Mouse (Mus musculus): ENCODE measurements around the gene Stxbp4. TPM values are rescaled to one million over a fixed set of nuclear protein-coding genes. Genes with fewer than 3 reads are reported as not detected.

Gene Stxbp4
- polyA plus RNA-seq, 1 experiment from 2014 or later: 18.8 TPM

GRCm38 (mm10) chr11:90623477-90623876, 14.4 kb downstream of the Stxbp4 start:
- H3K36me3 ChIP-seq (replicated peaks; ENCODE audit: control insufficient read depth, insufficient read depth): peaks cover 7% of the 10 kb centered on the region
- no peaks in the 10 kb centered on the region for H3K9me3 ChIP-seq (ENCODE audit: control insufficient read depth, low read length)
- DNase-seq (ENCODE audit: low spot score): peak; percentile 72
- H3K27ac ChIP-seq: no peak overlapping the region
- H3K9ac ChIP-seq: no peak overlapping the region
- 0 out of 2 replicates have a peak, but pooled peaks cover 5% of the 10 kb centered on the region for H3K4me1 ChIP-seq (replicated peaks; ENCODE audit: control insufficient read depth, insufficient read depth, low read length)
- H3K27me3 ChIP-seq (ENCODE audit: control insufficient read depth, insufficient read depth, low read length): no peaks in the 10 kb centered on the region
- no peak overlapping the region for H3K4me2 ChIP-seq (replicated peaks)
- ATAC-seq (ENCODE audit: low FRiP score): no peak
- WGBS: 61% methylated on average over 6 of the region's 6 CpGs
- H3K4me3 ChIP-seq (replicated peaks; ENCODE audit: low read length): no peak overlapping the region

GRCm38 (mm10) chr11:90622500-90622899, 15.4 kb downstream of the Stxbp4 start:
- Histone ChIP-seq H3K9me3 (ENCODE audit: control insufficient read depth, low read length) (no peaks in the 10 kb centered on the region), H3K27me3 (ENCODE audit: control insufficient read depth, insufficient read depth, low read length) (no peaks in the 10 kb centered on the region), H3K9ac (no peak overlapping the region), H3K4me3 (replicated peaks; ENCODE audit: low read length) (no peak overlapping the region), H3K36me3 (replicated peaks; ENCODE audit: control insufficient read depth, insufficient read depth) (peaks cover 14% of the 10 kb centered on the region), H3K27ac (no peak overlapping the region), H3K4me1 (replicated peaks; ENCODE audit: control insufficient read depth, insufficient read depth, low read length) (0 out of 2 replicates have a peak, but pooled peaks cover 5% of the 10 kb centered on the region), H3K4me2 (replicated peaks) (no peak overlapping the region)
- no peak for DNase-seq (ENCODE audit: low spot score)
- 90% methylated on average over 7 of the region's 7 CpGs for WGBS
- peak; percentile 8; the same call in 1 of the 2 replicates for ATAC-seq (ENCODE audit: low FRiP score)

- 76% methylated on average over 12 of the region's 12 CpGs for WGBS
- H3K9ac ChIP-seq: no peak overlapping the region
- no peaks in the 10 kb centered on the region for H3K9me3 ChIP-seq (ENCODE audit: control insufficient read depth, low read length)
- no peak overlapping the region for H3K27ac ChIP-seq
- no peak for DNase-seq (ENCODE audit: low spot score)
- H3K36me3 ChIP-seq (replicated peaks; ENCODE audit: control insufficient read depth, insufficient read depth): peaks cover 14% of the 10 kb centered on the region
- no peak overlapping the region for H3K4me2 ChIP-seq (replicated peaks)
- H3K4me1 ChIP-seq (replicated peaks; ENCODE audit: control insufficient read depth, insufficient read depth, low read length): 0 out of 2 replicates have a peak, but pooled peaks cover 5% of the 10 kb centered on the region
- H3K4me3 ChIP-seq (replicated peaks; ENCODE audit: low read length): no peak overlapping the region
- ATAC-seq (ENCODE audit: low FRiP score): peak; percentile 43; the same call in 1 of the 2 replicates
- no peaks in the 10 kb centered on the region for H3K27me3 ChIP-seq (ENCODE audit: control insufficient read depth, insufficient read depth, low read length)
Observed at GRCm38 (mm10) chr11:90622044-90622443, 15.8 kb downstream of the Stxbp4 start.

GRCm38 (mm10) chr11:90616431-90616830, 21.5 kb downstream of the Stxbp4 start:
- ATAC-seq (ENCODE audit: low FRiP score): no peak
- peak; percentile 72 for DNase-seq (ENCODE audit: low spot score)
- H3K27me3 ChIP-seq (ENCODE audit: control insufficient read depth, insufficient read depth, low read length): no peaks in the 10 kb centered on the region
- H3K4me1 ChIP-seq (replicated peaks; ENCODE audit: control insufficient read depth, insufficient read depth, low read length): no peaks in the 10 kb centered on the region
- H3K9ac ChIP-seq: no peak overlapping the region
- H3K9me3 ChIP-seq (ENCODE audit: control insufficient read depth, low read length): no peaks in the 10 kb centered on the region
- peaks cover 14% of the 10 kb centered on the region for H3K36me3 ChIP-seq (replicated peaks; ENCODE audit: control insufficient read depth, insufficient read depth)
- H3K4me2 ChIP-seq (replicated peaks): no peak overlapping the region
- H3K4me3 ChIP-seq (replicated peaks; ENCODE audit: low read length): no peak overlapping the region
- no peak overlapping the region for H3K27ac ChIP-seq

- Histone ChIP-seq H3K4me1 (replicated peaks; ENCODE audit: control insufficient read depth, insufficient read depth, low read length) (no peaks in the 10 kb centered on the region), H3K4me2 (replicated peaks) (no peak overlapping the region), H3K27me3 (ENCODE audit: control insufficient read depth, insufficient read depth, low read length) (no peaks in the 10 kb centered on the region), H3K9ac (no peak overlapping the region), H3K36me3 (replicated peaks; ENCODE audit: control insufficient read depth, insufficient read depth) (0 out of 2 replicates have a peak, but pooled peaks cover 10% of the 10 kb centered on the region), H3K9me3 (ENCODE audit: control insufficient read depth, low read length) (no peaks in the 10 kb centered on the region), H3K4me3 (replicated peaks; ENCODE audit: low read length) (no peak overlapping the region), H3K27ac (no peak overlapping the region)
- 93% methylated on average over 6 of the region's 6 CpGs for WGBS
- ATAC-seq (ENCODE audit: low FRiP score) (no peak), DNase-seq (ENCODE audit: low spot score) (no peak)
Observed at GRCm38 (mm10) chr11:90614743-90615142, 23.1 kb downstream of the Stxbp4 start.

- no peak overlapping the region for H3K4me2 ChIP-seq (replicated peaks)
- ATAC-seq (ENCODE audit: low FRiP score) (no peak), DNase-seq (ENCODE audit: low spot score) (no peak)
- peaks cover 4% of the 10 kb centered on the region; the same call in 1 of the 2 replicates for H3K36me3 ChIP-seq (replicated peaks; ENCODE audit: control insufficient read depth, insufficient read depth)
- no peaks in the 10 kb centered on the region for H3K27me3 ChIP-seq (ENCODE audit: control insufficient read depth, insufficient read depth, low read length)
- H3K4me1 ChIP-seq (replicated peaks; ENCODE audit: control insufficient read depth, insufficient read depth, low read length): no peaks in the 10 kb centered on the region
- no peak overlapping the region for H3K27ac ChIP-seq
- H3K4me3 ChIP-seq (replicated peaks; ENCODE audit: low read length): no peak overlapping the region
- no peak overlapping the region for H3K9ac ChIP-seq
- no peaks in the 10 kb centered on the region for H3K9me3 ChIP-seq (ENCODE audit: control insufficient read depth, low read length)
Observed at GRCm38 (mm10) chr11:90612118-90612517, 25.8 kb downstream of the Stxbp4 start.

- no peak overlapping the region for H3K27ac ChIP-seq
- no peaks in the 10 kb centered on the region for H3K27me3 ChIP-seq (ENCODE audit: control insufficient read depth, insufficient read depth, low read length)
- no peak overlapping the region for H3K4me3 ChIP-seq (replicated peaks; ENCODE audit: low read length)
- no peaks in the 10 kb centered on the region for H3K9me3 ChIP-seq (ENCODE audit: control insufficient read depth, low read length)
- ATAC-seq (ENCODE audit: low FRiP score) (no peak), DNase-seq (ENCODE audit: low spot score) (no peak)
- H3K36me3 ChIP-seq (replicated peaks; ENCODE audit: control insufficient read depth, insufficient read depth): peaks cover 35% of the 10 kb centered on the region
- no peaks in the 10 kb centered on the region for H3K4me1 ChIP-seq (replicated peaks; ENCODE audit: control insufficient read depth, insufficient read depth, low read length)
- 94% methylated on average over 2 of the region's 2 CpGs for WGBS
- no peak overlapping the region for H3K4me2 ChIP-seq (replicated peaks)
- H3K9ac ChIP-seq: no peak overlapping the region
Observed at GRCm38 (mm10) chr11:90603066-90603465, 34.8 kb downstream of the Stxbp4 start.

GRCm38 (mm10) chr11:90595826-90596225, 42.1 kb downstream of the Stxbp4 start:
- Histone ChIP-seq H3K27me3 (ENCODE audit: control insufficient read depth, insufficient read depth, low read length) (no peaks in the 10 kb centered on the region), H3K9ac (no peak overlapping the region), H3K36me3 (replicated peaks; ENCODE audit: control insufficient read depth, insufficient read depth) (peaks cover 27% of the 10 kb centered on the region), H3K4me3 (replicated peaks; ENCODE audit: low read length) (no peak overlapping the region), H3K4me1 (replicated peaks; ENCODE audit: control insufficient read depth, insufficient read depth, low read length) (no peaks in the 10 kb centered on the region), H3K4me2 (replicated peaks) (no peak overlapping the region), H3K27ac (no peak overlapping the region), H3K9me3 (ENCODE audit: control insufficient read depth, low read length) (0 out of 2 replicates have a peak, but pooled peaks cover 5% of the 10 kb centered on the region)
- DNase-seq (ENCODE audit: low spot score): no peak
- WGBS: 83% methylated on average over 1 of the region's 1 CpGs
- ATAC-seq (ENCODE audit: low FRiP score): no peak

- DNase-seq (ENCODE audit: low spot score) (no peak), ATAC-seq (ENCODE audit: low FRiP score) (no peak)
- no peak overlapping the region for H3K9ac ChIP-seq
- H3K4me2 ChIP-seq (replicated peaks): no peak overlapping the region
- H3K9me3 ChIP-seq (ENCODE audit: control insufficient read depth, low read length): 0 out of 2 replicates have a peak, but pooled peaks cover 5% of the 10 kb centered on the region
- WGBS: 80% methylated on average over 1 of the region's 1 CpGs
- peaks cover 16% of the 10 kb centered on the region for H3K36me3 ChIP-seq (replicated peaks; ENCODE audit: control insufficient read depth, insufficient read depth)
- H3K4me3 ChIP-seq (replicated peaks; ENCODE audit: low read length): no peak overlapping the region
- no peak overlapping the region for H3K27ac ChIP-seq
- H3K4me1 ChIP-seq (replicated peaks; ENCODE audit: control insufficient read depth, insufficient read depth, low read length): no peaks in the 10 kb centered on the region
- H3K27me3 ChIP-seq (ENCODE audit: control insufficient read depth, insufficient read depth, low read length): no peaks in the 10 kb centered on the region
Observed at GRCm38 (mm10) chr11:90590996-90591395, 46.9 kb downstream of the Stxbp4 start.

GRCm38 (mm10) chr11:90586203-90586602, 51.7 kb downstream of the Stxbp4 start:
- peaks cover 20% of the 10 kb centered on the region for H3K36me3 ChIP-seq (replicated peaks; ENCODE audit: control insufficient read depth, insufficient read depth)
- 90% methylated on average over 8 of the region's 8 CpGs for WGBS
- ATAC-seq (ENCODE audit: low FRiP score): no peak
- no peak overlapping the region for H3K4me2 ChIP-seq (replicated peaks)
- DNase-seq (ENCODE audit: low spot score): no peak
- no peak overlapping the region for H3K4me3 ChIP-seq (replicated peaks; ENCODE audit: low read length)
- H3K4me1 ChIP-seq (replicated peaks; ENCODE audit: control insufficient read depth, insufficient read depth, low read length): no peaks in the 10 kb centered on the region
- no peaks in the 10 kb centered on the region for H3K27me3 ChIP-seq (ENCODE audit: control insufficient read depth, insufficient read depth, low read length)
- no peak overlapping the region for H3K9ac ChIP-seq
- H3K9me3 ChIP-seq (ENCODE audit: control insufficient read depth, low read length): 0 out of 2 replicates have a peak, but pooled peaks cover 10% of the 10 kb centered on the region
- H3K27ac ChIP-seq: no peak overlapping the region

All from hindbrain, embryonic 14.5 days (tissue).